Mouse (Mus musculus) thymus, postnatal 0 days (tissue): ENCODE measurements at regions not wholly inside any gene's neighbourhood (a gene's known extent, or its start where the extent isn't known, plus 50 kb on each side); places are given as distances from the start of the nearest gene placed in this dataset.
"Not testable (repeated sequence)": the region's sequence is repeated elsewhere in the genome, so short reads cannot be mapped to it uniquely, and the experiment has no call there.

Experiments
- DNase-seq: peaks from one replicate; pipeline ENCODE4 v3.0.0-alpha.2; 2015; ENCODE audit warnings: low spot score

DNA sequence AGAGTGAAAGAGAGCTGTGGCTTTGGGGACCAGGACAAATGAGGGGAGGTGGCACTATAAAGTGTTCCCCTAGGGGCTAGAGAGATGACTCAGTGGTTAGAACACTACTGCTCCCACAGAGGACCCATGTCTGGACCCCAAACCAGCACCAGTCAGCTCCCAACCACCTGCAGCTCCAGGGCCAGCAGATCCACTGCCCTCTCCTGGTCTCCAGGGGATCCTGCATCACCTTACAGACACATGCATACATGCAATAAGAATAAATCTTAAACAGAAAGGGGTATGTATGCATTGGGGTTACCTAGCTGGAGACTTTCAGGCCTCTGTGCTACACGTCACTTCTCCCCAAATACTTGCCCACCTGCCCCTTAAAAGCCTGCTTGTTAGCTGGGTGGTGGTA is 93.8 kb upstream of the Zfp706 start:
- DNase-seq = no peak

DNA sequence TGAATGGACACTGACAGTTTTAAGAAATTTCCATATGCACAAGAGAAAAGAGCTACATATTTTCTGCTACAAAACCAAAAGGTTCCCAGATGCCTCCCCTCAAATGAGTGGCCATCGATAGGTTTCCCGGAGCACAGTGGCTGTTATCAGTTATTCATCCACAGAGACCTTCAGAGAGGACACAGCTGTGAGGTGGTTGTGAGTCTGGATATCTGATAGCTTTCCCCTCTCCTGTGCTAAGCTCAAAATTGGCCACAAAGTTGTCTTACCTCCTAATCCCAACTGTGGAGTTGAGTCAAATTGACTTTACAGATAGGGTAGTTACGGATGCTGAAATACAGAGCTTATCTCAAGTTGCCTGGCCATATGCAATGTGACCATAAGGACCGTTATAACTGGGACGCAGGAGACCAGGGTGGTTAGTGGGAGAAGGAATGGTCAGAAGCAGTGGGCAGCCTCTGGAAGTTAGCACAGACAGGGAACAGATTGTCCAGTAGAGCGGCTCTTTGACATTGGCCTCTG is 93.3 kb upstream of the Zfp706 start:
- DNase-seq = no peak

DNA sequence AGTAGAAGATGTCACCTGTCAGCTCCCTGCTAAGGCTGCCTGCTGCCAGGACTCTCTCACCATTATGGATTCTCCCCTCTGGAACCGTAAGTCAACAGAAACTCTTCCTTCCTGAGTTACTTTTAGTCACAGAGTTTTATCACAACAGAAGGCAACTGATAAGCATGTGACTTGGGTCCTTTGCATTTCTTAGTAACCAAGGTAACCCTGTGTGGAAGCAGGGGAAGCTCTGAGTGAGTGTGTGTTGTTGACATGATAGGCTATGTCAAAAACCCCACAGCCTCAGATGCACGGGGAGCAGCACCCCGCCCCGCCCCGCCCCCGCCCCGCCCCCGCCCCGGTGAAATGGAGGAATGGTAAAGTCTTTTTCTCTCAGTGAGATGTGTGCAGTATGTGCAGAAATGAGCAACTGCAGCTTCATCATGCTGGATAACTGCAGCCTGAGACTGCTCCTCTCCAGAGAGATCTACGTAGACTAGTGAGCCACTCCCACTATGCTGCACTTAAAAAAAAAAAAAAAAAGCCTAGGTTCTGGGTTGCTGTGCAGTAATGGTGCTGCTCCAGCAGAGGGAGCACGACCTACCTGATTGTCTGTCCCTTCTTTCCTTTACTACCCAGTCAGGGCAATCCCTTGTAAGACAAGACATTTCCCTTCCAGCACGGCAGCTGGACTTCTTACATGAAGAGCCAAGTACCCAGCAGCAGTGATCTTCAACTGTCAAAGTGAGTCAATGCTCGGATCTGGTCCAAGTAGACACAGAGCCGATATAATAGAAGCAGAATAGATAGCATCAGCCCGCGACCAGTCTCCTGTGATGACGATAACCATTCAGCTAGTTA is 92.6 kb upstream of the Zfp706 start:
- DNase-seq = peak; percentile 65

GRCm38 (mm10) chr15:37099176-37099575 is 91.6 kb upstream of the Zfp706 start:
- DNase-seq = no peak

DNA sequence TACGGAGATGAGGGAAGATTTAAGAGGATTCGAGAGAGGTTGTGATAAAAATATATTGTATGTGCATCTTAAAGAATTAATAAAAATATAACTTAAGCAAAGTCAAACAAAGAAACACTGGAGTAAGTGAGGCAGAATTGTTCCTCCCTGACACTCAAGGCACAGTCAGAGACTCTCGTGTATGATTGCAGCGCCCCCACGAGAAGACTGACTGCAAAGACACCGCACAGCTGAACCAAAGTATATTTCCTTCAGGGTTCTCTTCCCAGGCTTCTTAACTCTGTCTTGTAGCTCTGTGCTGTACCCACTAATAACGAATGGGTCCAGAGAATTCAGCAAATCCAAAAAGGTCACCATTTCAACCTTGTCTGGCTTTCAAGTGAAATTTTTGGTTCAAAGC is 89.9 kb upstream of the Zfp706 start:
- no peak for DNase-seq

GRCm38 (mm10) chr15:37091171-37091570 is 83.6 kb upstream of the Zfp706 start:
- not testable (repeated sequence) for DNase-seq

DNA sequence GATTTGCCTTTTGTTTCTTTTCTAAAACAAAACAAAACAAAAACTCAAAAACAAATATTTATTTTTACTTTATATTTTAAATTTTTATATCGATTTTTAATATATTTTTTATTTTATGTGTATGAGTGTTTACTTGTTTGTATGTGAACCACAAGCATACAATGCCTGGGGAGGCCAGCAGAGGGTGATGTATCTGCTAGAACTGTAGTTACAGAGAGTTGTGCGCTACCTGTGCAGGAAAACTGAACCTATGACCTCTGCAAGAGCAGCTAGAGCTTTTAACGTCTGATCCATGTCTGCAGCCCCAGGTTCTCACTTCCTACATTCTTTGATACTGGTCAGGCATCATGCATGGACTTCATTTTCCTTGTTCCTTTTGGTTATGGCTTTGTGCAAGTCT is 76.2 kb upstream of the Zfp706 start:
- no peak for DNase-seq

DNA sequence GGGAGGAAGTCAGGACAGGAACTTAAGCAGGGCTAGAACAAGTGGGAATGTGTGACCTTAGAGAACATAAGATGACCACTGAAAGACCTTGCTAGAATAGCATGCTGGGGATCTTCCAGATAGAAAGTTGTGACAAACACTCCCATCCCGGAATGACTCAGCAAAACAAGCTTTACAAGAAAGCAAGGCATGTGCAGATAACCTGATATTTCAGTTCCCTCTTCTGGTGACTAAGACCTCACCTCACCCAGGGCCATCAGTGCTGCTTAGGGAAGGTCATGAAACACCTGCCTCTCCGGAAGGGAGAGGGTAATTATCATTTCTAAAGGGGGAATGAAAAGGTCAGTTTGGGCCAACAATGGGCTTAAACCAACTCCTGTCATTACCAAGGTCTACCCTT is 74.3 kb upstream of the Zfp706 start:
- no peak for DNase-seq

- DNase-seq = no peak
These were observed 73.4 kb upstream of the Zfp706 start for GRCm38 (mm10) chr15:37080931-37081330.

GRCm38 (mm10) chr15:37080395-37080794 is 72.8 kb upstream of the Zfp706 start:
- no peak for DNase-seq

DNA sequence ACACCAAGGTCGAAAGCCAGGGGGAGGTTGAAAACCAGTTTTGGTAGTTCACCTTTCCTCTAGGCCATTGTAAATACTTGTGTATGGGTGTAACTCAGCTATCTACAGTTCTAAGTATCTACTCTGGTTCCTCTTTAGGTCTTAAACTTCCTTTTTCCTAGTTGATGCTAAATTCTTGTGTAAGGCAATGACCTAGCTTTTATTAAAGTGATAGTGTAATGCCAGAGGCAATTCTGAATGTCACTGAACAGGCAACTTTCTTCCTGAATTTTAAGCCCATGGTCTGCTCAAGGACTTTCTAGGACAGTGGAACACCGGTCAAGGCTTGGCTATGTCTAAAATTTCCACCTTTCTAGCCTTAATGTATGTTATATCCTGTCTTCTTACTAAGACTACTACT is 66.6 kb upstream of the Zfp706 start:
- not testable (repeated sequence) for DNase-seq

- DNase-seq = no peak
These were observed 64.8 kb upstream of the Zfp706 start for GRCm38 (mm10) chr15:37072202-37072862.

DNA sequence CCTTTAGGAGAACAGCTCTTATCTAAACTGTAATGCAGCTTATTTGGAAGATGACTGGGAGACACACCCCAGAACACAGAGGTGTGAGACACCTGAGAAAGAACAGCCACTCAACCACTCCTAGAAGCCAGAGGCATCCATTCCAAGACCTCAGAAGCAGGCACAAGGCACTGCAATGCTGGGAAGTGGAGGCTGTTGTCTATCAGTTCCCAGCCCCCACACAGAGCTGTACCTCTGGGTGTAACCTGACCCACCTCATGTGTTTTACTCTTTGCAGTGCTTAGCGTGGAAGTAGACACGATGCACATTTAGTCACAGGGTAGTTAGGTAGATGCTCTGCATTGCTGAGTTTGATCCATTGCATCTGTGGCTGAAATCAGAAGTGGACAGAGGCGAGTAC is 62.6 kb upstream of the Zfp706 start:
- DNase-seq = no peak

DNA sequence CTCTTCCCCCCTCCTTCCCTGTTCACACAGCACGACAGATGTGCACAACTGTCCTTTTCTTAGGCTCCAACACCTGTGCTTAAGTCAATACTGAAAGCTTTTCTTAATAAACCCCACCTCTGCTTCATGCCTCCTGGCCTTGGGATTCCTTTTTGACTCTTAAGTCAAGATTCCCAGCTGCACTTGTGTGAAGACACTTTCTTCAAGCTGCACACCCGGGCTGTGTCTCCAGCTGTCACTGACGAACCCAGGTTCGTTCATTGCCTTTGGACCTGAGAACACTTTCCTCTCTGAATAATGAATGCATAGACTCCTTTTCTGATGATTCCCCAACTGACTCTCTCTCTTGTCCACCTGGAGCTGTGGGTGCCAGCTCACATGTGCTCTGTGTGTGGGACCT is 59.8 kb upstream of the Zfp706 start:
- DNase-seq = no peak

GRCm38 (mm10) chr15:37065926-37066550 is 58.5 kb upstream of the Zfp706 start:
- DNase-seq = no peak

- DNase-seq = no peak
These were observed 57.8 kb upstream of the Zfp706 start for GRCm38 (mm10) chr15:37065408-37065807.

DNA sequence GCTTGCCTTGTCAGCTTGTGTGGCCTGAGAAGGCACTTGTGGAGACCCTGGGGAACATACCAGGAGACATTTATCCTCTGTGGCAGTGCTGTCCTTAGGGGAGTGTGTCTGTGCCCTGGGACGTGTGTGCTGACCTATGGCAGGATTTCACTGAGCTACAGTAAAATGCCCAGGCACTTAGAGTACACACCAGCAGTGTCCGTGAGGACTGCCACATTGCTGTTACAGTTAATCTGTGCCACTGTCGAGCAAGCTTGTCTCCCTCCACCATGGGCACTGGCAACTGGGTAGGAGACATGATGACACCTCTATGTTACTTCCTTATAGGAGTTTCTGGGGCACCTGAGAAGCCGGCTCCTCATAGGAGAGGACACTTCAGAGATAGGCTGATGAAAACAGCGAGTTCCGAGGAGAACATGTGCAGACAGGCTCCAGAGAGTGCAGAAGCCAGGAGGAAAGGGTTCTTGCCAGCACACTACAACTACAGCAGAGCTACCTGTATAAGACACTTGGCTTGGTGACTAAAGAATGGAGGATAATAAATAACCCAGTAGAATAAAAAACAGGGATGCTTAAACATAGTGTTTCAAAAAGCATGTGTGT is 56.3 kb upstream of the Zfp706 start:
- DNase-seq = no peak

DNA sequence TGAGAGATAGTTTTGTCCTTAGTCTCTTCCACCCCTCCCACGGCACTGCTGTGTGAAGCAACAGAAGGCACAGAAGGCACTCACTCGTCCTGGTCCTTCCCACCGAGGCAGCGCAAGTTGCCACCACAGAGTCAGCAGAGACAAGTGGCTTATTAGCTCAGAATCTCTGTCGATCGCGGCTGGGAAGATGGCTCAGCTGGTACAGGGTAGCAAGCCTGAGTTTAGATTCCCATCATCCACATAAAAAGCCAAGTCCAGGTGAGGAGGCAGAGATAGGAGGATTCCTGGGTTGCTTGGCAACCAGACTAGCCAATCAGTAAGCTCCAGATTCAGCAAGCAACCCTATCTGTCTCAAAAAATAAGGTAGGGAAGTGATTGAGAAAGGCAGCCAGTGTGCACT is 55.0 kb upstream of the Zfp706 start:
- DNase-seq = no peak

GRCm38 (mm10) chr15:37061501-37061900 is 53.9 kb upstream of the Zfp706 start:
- no peak for DNase-seq

GRCm38 (mm10) chr15:37060831-37061230 is 53.3 kb upstream of the Zfp706 start:
- DNase-seq = no peak
